Mouse (Mus musculus) yolk sac, embryonic 10.5 days (tissue): ENCODE measurements around the gene Jaml.

Source experiments
- DNase-seq: peaks from one replicate; pipeline ENCODE4 v3.0.0-alpha.2; 2017; ENCODE audit warnings: low spot score

The Jaml gene

DNA sequence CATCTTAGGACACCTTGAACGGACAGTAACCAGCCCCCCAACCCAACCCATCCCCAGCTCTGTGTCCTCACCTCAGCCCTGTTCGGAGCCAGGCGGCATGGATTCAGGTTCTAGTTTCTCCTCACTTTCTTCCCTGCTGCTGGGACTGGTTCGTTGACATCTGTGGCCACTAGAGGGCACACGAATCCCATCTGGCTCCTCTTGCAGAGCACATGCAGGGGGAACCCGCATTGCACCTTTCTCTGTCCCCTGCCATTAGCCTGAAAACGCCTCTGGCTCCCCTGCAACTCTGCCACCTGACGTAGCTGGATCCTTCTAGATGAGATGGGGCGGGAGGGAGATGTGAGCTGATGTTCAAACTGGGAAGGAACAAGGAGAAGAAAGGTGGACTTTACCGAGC, 42.8 kb downstream of the Jaml start:
- peak; percentile 43 for DNase-seq

DNA sequence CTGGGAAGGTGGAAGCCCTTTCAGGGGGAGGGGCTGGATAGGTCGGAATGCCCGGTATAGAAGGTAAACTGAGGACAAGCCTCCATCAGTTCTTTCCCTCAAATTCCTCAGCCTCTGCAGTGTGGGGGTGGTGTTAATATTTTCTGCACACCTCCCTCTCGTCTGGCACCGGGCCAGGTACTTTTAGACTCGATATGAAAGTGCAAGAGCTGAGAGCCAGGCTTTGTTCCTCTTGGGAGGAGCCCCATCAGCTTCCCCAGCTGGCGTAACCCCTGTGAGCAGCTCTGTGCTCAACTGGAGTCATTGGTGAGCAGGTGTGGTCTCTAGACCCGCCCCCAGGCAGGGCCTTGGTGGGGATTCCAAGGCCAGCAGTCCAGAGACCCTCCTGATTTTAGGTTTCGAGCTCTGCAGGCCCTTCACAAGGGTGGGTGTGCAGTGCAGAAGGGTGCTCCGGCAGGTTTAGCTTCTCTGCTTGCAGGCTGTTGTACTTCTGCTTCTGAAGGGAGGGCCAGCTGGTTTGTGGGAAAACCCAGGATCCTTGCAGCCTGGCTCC, 43.3 kb downstream of the Jaml start:
- no peak for DNase-seq

DNA sequence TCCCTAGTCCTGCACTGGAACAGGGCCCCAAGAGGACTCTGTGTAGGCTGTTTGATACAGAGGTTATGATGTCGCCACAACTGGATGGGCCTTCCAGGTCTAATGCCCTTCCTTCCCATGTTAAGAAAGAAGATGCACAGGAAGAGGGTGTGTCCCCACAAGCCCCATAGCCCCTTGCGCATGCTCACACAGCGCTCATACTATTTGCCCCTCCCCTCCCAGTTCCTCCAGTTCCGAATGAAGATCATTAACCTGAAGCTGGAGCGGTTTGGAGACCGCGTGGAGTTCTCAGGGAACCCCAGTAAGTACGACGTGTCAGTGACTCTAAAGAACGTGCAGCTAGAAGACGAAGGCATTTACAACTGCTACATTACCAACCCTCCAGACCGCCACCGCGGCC, 46.2 kb downstream of the Jaml start:
- no peak for DNase-seq

DNA sequence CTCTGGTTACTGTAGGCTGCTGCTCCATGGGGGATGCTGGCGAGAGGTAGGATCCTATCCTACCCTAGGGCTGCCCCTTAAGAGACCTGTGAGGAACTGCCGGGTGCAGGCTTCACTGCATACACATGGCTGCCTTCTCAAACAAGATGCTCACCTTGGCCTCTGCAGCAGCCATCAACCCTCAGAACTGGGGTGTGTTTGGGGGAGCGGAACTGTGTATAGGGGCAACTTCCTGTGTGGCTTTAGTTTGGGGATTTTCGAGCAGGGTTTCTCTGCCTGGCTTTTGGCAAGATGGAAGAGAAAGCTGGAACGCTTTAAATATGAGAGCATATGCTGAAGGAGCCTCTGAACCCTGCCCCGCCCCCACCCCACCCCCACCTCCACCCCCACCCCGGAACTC, 48.0 kb downstream of the Jaml start:
- DNase-seq: no peak

DNA sequence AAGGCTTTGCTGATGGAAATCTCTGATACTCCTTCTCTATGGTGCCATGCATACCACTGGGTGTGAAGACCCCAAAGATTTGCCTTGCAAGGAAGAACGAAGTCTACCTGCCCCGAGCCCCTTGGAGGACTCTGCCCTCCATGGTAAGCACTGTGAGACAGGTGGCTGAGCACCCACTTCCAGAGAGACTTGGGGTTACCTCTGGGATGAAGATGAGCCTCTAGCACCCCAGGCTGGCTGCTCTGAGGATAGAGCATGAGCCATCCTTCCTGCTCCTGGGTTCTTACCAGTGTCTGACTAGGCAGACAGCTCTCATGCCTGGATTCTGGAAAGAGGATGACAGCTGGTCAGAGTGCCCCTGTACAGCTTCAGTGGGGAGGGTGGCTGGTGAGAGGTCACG, 51.1 kb downstream of the Jaml start:
- DNase-seq: no peak

DNA sequence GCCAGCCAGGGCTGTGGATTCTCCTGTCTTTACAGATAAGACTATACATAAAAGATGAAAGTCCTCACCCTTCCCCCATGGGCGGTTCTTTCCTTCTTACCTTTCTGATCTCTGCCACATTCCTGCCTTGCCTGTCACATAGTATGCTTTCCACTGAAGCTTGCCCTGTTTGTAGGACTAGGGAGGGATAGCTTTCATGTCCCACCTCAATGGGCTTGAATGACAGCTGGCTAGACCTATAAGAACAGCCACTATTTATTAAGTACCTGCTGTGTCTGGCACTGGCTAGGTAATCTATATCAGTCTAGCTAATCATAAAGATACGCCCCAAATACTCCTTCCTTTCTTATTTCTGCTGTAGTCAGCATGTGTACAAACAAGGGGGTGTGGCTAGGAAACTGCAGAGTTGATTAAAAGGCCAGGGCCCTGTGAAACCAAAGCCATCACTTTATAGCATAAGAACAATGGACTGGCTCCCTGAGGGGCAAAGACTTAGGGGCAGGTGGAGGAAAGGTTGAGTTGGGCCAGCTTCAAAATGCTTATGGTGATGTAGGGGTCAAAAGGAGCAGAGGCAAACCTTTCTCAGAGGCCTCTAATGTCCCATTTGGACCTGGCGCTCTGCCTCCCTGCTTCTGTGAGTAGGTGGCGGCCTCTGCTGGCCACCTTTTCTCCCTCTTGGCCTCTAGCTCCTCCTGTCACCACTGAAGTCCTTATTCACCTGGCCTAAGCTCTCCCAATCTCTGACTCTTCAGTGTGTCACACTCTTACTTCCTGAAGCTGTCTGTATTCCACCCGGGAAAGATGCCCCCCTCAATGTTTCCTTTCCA, 54.7 kb downstream of the Jaml start:
- DNase-seq: no peak

DNA sequence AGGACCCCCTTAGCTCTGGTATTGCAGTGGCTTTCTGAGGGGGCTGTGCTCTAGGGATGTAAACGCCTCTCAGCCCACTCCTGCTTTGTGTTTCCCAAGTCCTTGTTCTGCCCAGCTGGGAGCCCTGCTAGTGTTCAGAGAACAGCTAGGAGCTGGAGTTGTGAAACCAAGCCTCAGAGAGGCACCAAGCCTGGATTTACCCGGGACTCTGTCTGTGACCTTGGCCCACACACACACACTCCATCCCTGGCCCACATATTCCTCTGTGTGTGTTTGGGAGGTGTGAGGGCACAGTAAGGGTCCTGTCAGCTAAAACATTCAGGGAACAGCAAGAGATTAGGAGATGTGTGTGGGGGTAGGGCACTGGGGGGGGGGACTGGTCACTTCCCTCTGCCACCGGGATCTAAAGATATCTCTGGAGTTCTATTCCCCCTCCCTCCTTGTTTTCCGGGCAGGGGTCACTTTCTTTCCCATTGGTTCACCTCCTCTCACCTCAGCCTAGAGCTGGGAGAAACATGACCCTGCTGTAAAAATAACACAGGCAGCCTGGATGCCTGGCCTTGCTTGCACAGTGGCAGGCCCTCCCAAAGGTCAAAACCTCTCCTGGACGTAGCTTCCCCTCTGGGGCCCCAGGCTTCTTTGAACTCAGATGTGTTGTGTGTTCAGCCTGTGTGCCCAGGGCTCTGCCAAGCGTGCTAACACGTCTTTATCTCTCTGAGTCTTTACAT, 57.6 kb downstream of the Jaml start:
- peak; percentile 44 for DNase-seq

DNA sequence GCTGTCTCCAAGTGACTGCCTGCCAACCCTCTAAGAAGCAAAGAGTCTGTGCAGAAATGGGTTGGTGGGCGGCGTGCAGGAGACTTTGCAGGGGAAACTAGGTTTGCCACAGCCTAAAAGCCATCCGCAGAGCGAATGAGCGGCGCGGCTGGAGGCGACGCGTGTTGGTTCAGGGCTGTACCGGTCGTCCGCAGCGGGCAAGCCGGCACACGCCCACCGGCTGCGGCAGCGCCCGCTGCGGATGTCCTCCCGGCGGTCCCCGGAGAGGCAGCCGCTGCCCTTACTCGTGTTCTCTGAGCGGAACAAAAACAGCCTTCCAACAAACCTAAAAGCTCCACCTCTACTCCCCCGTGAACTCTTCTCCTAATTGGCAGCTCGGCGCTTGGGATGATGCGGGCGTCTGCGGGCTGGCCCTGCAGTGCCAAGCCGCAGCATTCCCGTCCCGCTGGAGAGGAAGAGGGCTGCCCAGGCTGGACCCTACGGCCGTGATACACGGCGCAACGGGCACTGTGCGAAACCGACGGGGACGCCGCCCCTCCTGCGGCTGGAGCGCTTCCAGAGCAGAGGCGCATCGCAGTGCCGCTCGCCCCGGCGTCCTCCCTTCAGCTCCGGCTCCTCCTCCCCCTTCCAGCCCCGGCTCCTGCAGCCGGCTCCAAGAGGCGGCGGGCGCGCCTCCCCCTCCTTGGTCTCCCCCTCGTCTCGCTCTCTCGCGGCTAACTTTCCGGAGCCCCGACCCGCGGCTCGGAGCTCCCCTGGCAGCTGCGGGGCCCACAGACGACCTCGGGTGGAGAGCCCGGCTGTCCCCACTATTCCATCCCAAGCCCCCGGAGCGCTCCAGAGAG, 59.4 kb downstream of the Jaml start, which contains the start of gene Scn4b:
Gene Scn4b (plus strand): TSS at position 205 of the 842 bp plus-strand sequence.
- DNase-seq: peak; percentile 17

DNA sequence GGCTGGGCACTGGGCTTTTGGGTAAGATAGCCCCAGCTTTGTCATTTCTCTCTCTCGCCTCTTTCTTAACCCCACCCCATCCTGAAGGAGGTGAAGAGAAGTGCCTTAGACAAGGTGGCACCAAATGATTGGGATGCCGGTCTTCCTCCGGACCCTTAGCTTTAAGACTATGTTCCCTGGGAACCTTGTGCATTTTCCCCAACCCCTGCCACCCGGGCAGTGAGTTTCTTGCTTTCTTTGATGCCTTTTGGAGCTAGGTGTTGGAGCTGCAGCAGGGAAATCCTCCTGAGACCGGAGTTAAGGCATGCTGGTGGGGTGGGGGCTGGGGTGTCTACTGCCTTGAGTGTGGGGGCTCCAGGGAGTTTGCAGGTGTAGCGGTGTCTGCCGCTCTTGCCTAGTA, 60.1 kb downstream of the Jaml start:
- no peak for DNase-seq

DNA sequence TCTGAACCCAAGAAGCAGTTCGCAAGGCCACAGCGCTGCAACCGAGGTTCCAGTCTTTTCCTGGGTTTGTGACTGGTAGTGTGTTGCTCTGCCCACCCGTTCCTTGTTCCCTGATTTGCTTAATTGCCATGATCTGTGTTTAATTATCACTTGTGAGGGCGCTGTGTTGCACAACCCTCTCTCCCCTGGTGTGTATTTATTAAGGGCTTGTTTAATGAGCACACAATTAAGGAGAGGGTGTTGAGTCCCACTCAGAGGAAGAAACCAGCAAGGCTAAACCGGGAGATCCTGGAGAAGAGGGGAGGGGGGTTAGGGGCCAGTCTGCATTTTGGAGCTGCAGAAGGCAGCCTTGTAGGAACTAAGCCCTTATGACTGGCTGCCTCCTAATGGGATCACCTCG, 62.0 kb downstream of the Jaml start:
- DNase-seq: no peak

DNA sequence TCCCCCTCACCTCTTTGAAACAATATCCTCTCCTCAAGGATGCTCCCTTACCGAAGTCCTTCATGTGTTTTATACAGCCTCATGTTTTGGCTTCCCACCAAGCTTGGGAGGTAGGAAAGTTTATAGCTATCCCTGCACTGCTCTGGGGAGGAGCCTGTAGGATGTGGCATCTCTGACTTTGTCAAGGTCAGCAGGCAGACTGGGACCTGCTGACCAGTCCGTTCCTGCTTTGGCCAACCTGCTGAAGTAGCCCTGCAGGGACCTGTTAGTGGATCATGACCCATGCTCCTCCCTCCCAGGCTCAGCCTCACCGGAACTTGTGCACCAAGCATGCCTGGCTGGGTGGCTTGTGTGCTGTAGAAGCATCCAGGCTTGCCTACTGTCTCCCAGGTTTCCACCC, 63.7 kb downstream of the Jaml start:
- DNase-seq: no peak

DNA sequence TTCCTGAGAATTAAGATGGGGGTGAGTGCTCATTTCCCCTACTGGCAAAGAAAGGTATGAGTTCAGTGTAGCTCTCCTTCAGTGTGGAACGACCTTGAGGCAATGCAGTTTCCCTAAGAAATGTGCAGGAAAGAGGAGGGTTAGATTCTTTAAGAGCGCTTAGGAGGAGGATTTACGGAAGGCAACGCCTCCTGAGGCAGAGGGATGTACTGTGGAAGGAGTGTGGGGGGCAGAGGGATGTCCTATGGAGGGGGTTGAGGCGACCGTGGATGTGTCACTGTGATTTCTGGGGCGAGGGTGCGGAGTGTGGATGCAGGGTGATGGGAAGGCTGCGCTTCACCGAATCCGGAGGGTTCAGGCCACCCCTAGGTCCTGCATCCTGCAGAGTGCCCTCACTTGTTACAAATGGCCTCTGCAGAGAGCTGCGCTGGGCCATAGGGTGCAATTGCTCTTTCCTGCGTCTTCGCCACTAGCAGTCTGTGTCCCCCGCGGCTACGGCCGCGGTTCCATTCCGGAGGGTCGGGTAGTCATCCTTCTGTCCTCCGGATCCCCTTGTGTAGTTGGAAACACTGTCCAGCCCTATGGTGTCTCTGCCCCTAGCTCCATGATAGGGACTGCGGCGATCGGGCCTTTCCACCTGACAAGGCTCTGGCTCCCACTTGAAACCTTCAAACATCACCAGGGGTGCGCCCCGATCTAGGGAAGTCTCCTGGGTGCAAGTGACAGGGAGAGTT, 66.7 kb downstream of the Jaml start:
- no peak for DNase-seq

DNA sequence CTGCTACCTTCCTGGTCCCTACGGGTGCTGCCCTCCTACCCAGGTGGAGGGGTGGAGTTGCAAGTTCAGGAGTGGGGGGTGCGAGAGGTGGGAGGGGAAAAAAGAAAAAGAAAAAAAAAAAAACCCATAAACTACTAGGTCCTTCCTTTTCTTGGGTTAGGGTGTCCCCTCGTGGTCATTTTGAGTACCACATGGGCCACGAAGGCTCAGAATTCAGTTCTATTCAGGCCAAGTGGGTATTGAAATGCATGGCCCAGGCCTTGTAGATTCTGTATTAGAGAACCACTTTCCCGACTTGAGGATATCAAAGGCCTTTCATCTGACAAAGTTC, 67.2 kb downstream of the Jaml start:
- peak; percentile 41 for DNase-seq

DNA sequence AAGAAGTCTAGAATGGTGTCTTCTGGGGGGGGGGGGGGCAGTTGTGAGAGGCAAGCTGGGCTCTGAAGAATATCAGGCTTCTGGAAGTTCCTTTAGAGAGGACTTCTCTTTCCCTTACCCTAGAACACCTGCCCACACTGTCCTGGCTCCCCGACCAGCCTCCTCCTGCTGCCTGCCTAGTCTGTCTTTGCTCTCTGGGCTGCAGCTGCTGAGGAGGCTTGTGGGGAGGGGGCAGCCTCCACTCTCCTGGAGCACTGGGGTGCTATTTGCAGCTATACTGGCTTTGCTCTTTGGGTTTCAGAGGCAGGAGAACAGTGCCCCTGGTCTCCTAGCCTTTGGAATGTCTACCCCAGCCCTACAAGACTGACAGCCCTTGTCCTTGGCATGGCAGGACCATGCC, 72.0 kb downstream of the Jaml start:
- DNase-seq: no peak

DNA sequence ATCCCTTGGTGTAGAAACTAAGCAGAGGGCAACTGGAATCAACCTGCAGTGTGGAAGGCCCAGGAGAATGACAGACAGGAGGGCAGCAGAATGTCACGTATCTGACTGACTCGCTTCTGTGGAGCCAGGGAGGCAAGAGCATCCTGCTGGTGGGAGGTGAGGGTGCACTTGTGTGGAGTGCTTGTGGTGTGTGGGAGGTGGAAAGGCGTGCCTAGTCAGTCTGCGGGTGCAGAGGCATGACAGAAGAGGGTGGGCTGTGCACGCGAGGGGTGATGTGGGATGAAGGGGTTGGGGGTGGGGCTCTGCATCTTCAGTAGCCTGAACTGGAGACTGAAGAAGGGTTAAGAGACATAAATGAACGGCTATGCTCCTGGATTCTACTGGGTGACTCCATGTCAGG, 74.4 kb downstream of the Jaml start:
- no peak for DNase-seq
